Mouse (Mus musculus) heart, postnatal 0 days (tissue): ENCODE measurements at regions not wholly inside any gene's neighbourhood (a gene's known extent, or its start where the extent isn't known, plus 50 kb on each side); places are given as distances from the start of the nearest gene placed in this dataset.

Experiments
- CTCF ChIP-seq: IDR thresholded peaks from 2 replicates; pipeline ENCODE4 v1.5.1; 2016; ENCODE audit warnings: antibody characterized with exemption, control low read depth, low read depth
- EP300 ChIP-seq: IDR thresholded peaks from 2 replicates; pipeline ENCODE4 v1.6.1; 2016; ENCODE audit warnings: antibody characterized with exemption, low read depth

- TF ChIP-seq CTCF: no peak
- TF ChIP-seq EP300: no peak
Observed at GRCm38 (mm10) chr6:31079586-31080259, 120.8 kb upstream of the Klf14 start.
